Mouse (Mus musculus) heart, embryonic 15.5 days (tissue): ENCODE data around the gene Tmem243. TPM values are rescaled to one million over a fixed set of nuclear protein-coding genes. Genes with fewer than 3 reads are reported as not detected.
A peak's percentile ranks its signal among the peaks of the same experiment; 100 is the strongest.
"Not testable (repeated sequence)": the region's sequence is repeated elsewhere in the genome, so short reads cannot be mapped to it uniquely, and the experiment has no call there.

Experiments used
- ATAC-seq: fragments of 200-750 bp; cut with Nextera tagmentation; replicated peaks from 2 replicates; pipeline ENCODE4 v1.8.0; 2017; ENCODE audit warnings: low read depth, moderate TSS enrichment; ENCODE audit not compliant: insufficient number of reproducible peaks, insufficient read depth, low FRiP score
- H3K27ac ChIP-seq: fragments of 300-500 bp; sonication (generic); 2 replicates; pipeline ENCODE4 v1.5.1; 2015; ENCODE audit warnings: mild to moderate bottlenecking, inconsistent platforms
- H3K27me3 ChIP-seq: fragments of 300-500 bp; sonication (generic); 2 replicates; pipeline ENCODE4 v1.6.1; 2015; ENCODE audit warnings: inconsistent platforms
- H3K36me3 ChIP-seq: fragments of 300-500 bp; sonication (generic); 2 replicates; pipeline ENCODE4 v1.6.1; 2015; ENCODE audit warnings: mild to moderate bottlenecking, inconsistent platforms
- H3K4me1 ChIP-seq: fragments of 300-500 bp; sonication (generic); replicated peaks from 2 replicates; pipeline ENCODE4 v1.6.1; 2015; ENCODE audit warnings: inconsistent platforms
- H3K4me2 ChIP-seq: fragments of 300-500 bp; sonication (generic); 2 replicates; pipeline ENCODE4 v1.6.1; 2015; ENCODE audit warnings: inconsistent platforms, mild to moderate bottlenecking, moderate library complexity
- H3K4me3 ChIP-seq: fragments of 300-500 bp; sonication (generic); 2 replicates; pipeline ENCODE4 v1.5.1; 2015; ENCODE audit warnings: mild to moderate bottlenecking, inconsistent platforms
- H3K9ac ChIP-seq: fragments of 300-500 bp; sonication (generic); 2 replicates; pipeline ENCODE4 v1.6.1; 2015; ENCODE audit warnings: mild to moderate bottlenecking, inconsistent platforms
- H3K9me3 ChIP-seq: fragments of 300-500 bp; sonication (generic); replicated peaks from 2 replicates; pipeline ENCODE4 v1.6.1; 2016; ENCODE audit warnings: inconsistent platforms
- WGBS: fragments of 180-500 bp; shearing (Covaris S2); methylation state at CpG from one replicate; pipeline ENCODE4 v1.1.7; 2015; ENCODE audit warnings: mixed read lengths; 5-methylcytosine and 5-hydroxymethylcytosine counted together
- polyA plus RNA-seq: library from polyadenylated mRNA; unstranded; fragments of >200 nt; fragmentation: Nextera tagmentation; extraction: Ambion mirVana; gene quantifications from 2 replicates; pipeline ENCODE4 v1.2.1, GENCODE M21; 2015

Gene Tmem243
- polyA plus RNA-seq, 1 experiment from 2014 or later: 10.3 TPM

DNA sequence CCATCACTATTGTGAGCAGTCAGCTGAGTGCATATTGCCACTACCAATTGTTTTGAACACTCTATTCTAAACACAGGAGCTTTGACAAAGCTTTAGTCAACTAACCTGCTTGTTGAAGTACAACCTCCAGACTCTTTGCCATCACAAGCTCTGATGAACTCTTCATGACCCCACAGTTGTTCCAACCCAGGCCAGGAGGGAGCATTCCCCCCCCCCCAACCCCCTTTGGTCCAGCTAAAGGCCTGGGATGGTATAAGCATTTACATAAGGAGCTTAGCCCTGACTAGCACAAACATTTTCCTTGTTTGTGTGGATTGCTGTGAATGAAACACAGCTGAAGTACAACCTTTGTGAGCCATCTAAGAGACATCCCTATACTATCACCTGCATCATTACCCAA lies 56.3 kb downstream of the Tmem243 start:
- H3K27me3 ChIP-seq: no peaks in the 10 kb centered on the region
- H3K4me1 ChIP-seq: peaks cover 12% of the 10 kb centered on the region
- H3K4me3 ChIP-seq: no peak overlapping the region
- H3K4me2 ChIP-seq: no peak overlapping the region
- H3K27ac ChIP-seq: no peak overlapping the region
- no peak for ATAC-seq
- no peaks in the 10 kb centered on the region for H3K36me3 ChIP-seq
- H3K9me3 ChIP-seq: no peaks in the 10 kb centered on the region
- H3K9ac ChIP-seq: no peak overlapping the region

- Histone ChIP-seq H3K9me3 (no peaks in the 10 kb centered on the region), H3K4me1 (peaks cover 14% of the 10 kb centered on the region), H3K9ac (no peak overlapping the region), H3K27me3 (no peaks in the 10 kb centered on the region), H3K27ac (no peak overlapping the region), H3K4me3 (no peak overlapping the region), H3K36me3 (no peaks in the 10 kb centered on the region), H3K4me2 (no peak overlapping the region)
- no peak for ATAC-seq
- WGBS: 87% methylated on average over 1 of the region's 1 CpGs
These were observed 56.9 kb downstream of the Tmem243 start for GRCm38 (mm10) chr5:9157336-9157735.

DNA sequence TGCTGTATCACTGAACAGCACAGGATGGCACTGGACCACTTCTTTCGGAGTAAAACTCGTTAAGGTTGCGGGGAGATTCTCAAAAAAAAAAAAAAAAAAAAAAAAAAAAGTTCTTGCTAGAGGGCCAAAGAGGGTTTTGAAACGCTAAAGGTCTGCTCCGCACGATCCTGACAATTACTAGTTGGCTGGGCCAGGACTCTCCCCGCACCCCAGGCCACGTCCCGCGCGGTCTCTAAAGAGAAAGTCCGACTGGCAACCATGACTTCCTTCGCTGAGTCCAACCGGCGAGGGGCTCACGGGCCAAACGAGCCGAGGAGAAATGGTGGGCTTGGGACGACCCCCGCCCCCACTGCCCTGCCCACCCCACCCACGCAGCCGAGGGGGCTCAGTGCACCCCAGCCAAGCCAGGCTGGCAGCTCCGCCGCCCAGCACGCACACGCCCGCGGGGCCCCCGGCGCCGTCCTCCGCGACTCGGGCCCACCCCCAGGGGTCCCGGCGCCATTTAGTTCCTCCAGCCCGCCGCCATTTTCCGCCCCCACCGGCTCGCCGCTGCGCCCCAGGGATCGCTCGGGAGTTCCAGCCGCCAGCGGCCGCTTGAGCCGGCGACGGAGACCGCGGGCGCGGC lies 60.5 kb downstream of the Tmem243 start:
- Histone ChIP-seq H3K4me3 (peak overlapping the region; percentile 98), H3K36me3 (no peaks in the 10 kb centered on the region), H3K4me2 (peak overlapping the region; percentile 65), H3K9ac (peak overlapping the region; percentile 96), H3K27me3 (no peaks in the 10 kb centered on the region), H3K27ac (peak overlapping the region; percentile 100), H3K4me1 (peaks cover 17% of the 10 kb centered on the region), H3K9me3 (no peaks in the 10 kb centered on the region)
- ATAC-seq: peak; percentile 61
- WGBS: 0% methylated on average over 52 of the region's 55 CpGs

- H3K4me2 ChIP-seq: peak within 1 kb of the TSS; percentile 70
- H3K27ac ChIP-seq: peak within 1 kb of the TSS; percentile 100
- under 1% methylated on average over 63 of the region's 64 CpGs for WGBS
- H3K4me3 ChIP-seq: peak within 1 kb of the TSS; percentile 98
- H3K27me3 ChIP-seq: no peaks in the 10 kb centered on the region
- H3K4me1 ChIP-seq: peaks cover 15% of the 10 kb centered on the region
- H3K9ac ChIP-seq: peak within 1 kb of the TSS; percentile 96
- peak; percentile 97 for ATAC-seq
- H3K9me3 ChIP-seq: no peaks in the 10 kb centered on the region
- H3K36me3 ChIP-seq: no peaks in the 10 kb centered on the region
These were observed 61.1 kb downstream of the Tmem243 start, which contains the start of gene Dmtf1 for GRCm38 (mm10) chr5:9161456-9162041. Gene Dmtf1 (minus strand): TSS chr5:9161776.

GRCm38 (mm10) chr5:9162088-9162487 lies 61.6 kb downstream of the Tmem243 start:
- WGBS: 6% methylated on average over 7 of the region's 7 CpGs
- ATAC-seq: 0 out of 2 replicates have a peak, but pooled peaks have one; percentile 1
- H3K9ac ChIP-seq: peak overlapping the region; percentile 62
- peaks cover 10% of the 10 kb centered on the region for H3K4me1 ChIP-seq
- peak overlapping the region; percentile 70 for H3K4me2 ChIP-seq
- no peaks in the 10 kb centered on the region for H3K36me3 ChIP-seq
- H3K4me3 ChIP-seq: peak overlapping the region; percentile 98
- H3K27me3 ChIP-seq: no peaks in the 10 kb centered on the region
- H3K27ac ChIP-seq: peak overlapping the region; percentile 100
- H3K9me3 ChIP-seq: no peaks in the 10 kb centered on the region

- no peak for ATAC-seq
- Histone ChIP-seq H3K4me3 (no peak overlapping the region), H3K4me1 (peaks cover 9% of the 10 kb centered on the region), H3K9me3 (no peaks in the 10 kb centered on the region), H3K4me2 (no peak overlapping the region), H3K27ac (no peak overlapping the region), H3K9ac (no peak overlapping the region), H3K36me3 (no peaks in the 10 kb centered on the region), H3K27me3 (no peaks in the 10 kb centered on the region)
- WGBS: 89% methylated on average over 3 of the region's 3 CpGs
These were observed 62.9 kb downstream of the Tmem243 start for GRCm38 (mm10) chr5:9163411-9163810.

DNA sequence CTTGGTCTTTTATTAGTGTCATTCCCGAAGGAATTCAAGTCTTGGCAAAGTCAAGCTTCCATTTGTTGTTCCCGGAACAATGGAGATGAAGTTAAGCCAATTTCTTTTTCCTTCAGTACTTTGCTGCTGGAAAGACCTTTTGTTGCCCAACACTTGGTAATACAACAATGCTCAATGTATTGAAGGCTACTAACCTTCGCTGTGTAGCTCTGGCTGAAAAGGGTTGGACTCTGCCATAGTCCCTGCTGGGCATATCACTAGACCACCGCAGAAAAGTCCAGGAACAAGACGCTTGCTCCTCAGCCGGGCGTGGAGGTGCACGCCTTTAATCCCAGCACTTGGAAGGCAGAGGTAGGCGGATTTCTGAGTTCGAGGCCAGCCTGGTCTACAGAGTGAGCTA lies 64.7 kb downstream of the Tmem243 start:
- H3K27me3 ChIP-seq, H3K4me3 ChIP-seq, H3K27ac ChIP-seq, ATAC-seq, H3K36me3 ChIP-seq, H3K4me1 ChIP-seq, H3K9ac ChIP-seq, H3K4me2 ChIP-seq, H3K9me3 ChIP-seq: not testable (repeated sequence)
- WGBS: 79% methylated on average over 10 of the region's 10 CpGs

DNA sequence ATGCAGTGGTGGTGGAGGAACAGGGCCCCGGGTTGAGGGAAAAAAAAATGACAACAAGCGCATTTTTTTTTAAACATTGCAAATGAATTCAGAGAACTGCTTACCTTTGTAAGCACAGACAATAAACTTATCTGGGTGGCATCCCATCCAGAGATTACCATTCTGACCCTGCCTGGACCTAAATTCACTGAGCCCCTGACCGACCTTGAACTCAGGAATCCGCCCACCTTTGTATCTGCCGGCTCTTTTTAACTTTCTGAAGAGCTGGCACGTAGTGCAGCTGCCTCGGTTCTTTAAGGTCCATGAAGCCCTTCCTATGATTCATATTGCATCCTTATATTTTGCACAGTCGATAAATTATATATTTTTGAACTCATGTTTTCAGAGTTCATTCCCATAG lies 65.9 kb downstream of the Tmem243 start:
- H3K36me3 ChIP-seq: no peaks in the 10 kb centered on the region
- H3K4me3 ChIP-seq: no peak overlapping the region
- no peak for ATAC-seq
- no peaks in the 10 kb centered on the region for H3K9me3 ChIP-seq
- 0 out of 2 replicates have a peak, but pooled peaks cover 5% of the 10 kb centered on the region for H3K4me1 ChIP-seq
- no peak overlapping the region for H3K27ac ChIP-seq
- H3K27me3 ChIP-seq: no peaks in the 10 kb centered on the region
- no peak overlapping the region for H3K4me2 ChIP-seq
- no peak overlapping the region for H3K9ac ChIP-seq
- WGBS: 73% methylated on average over 8 of the region's 8 CpGs

DNA sequence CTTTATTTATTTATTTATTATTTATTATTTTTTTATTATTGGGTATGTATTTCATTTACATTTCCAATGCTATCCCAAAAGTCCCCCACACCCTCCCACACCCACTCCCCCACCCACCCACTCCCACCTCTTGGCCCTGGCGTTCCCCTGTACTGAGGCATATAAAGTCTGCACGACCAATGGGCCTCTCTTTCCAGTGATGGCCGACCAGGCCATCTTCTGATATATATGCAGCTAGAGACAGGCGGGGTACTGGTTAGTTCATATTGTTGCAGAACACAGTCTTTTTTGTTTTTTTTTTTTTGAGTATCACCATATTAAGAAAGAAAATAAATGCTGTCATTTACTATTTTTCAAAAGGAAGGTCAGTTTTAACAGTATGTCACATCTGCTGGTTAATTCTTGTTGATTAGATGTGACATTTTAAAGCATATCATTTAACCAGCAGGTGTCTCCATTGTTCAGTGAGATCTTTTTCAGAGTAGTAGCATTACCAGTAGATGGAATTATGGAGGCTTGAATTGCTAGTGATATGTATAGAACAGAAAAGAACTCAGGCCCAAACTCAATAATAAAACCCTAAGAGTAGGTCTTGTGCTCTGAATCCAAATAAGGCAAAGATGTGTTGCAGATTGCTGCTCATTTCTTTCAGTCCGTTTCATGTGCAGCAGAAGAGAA lies 69.0 kb downstream of the Tmem243 start:
- not testable (repeated sequence) for H3K9ac ChIP-seq, H3K4me2 ChIP-seq, H3K36me3 ChIP-seq, ATAC-seq, H3K4me1 ChIP-seq, H3K27ac ChIP-seq, H3K27me3 ChIP-seq, H3K9me3 ChIP-seq, H3K4me3 ChIP-seq
- 71% methylated on average over 5 of the region's 5 CpGs for WGBS

DNA sequence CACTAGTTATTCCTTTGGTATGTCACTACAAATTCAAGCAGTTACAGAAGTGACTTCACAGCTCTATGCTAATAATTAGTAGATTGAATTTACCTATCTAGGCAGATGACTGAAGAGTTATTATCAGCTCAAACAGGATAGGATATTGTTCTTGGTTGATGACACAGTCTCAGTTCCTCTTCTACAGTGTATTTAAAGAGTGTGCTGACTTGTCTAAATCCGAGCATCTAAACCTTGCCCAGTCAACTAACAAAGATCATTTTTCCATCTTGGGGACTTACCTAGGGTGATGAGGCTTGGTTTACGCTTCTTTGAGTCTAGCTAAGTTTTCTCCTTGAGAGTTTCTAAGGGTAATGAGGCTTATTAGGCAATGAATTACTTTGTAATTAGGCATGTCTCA lies 72.8 kb downstream of the Tmem243 start:
- H3K27me3 ChIP-seq: no peaks in the 10 kb centered on the region
- WGBS: 75% methylated on average over 2 of the region's 2 CpGs
- no peaks in the 10 kb centered on the region for H3K36me3 ChIP-seq
- no peaks in the 10 kb centered on the region for H3K9me3 ChIP-seq
- no peaks in the 10 kb centered on the region for H3K4me1 ChIP-seq
- H3K27ac ChIP-seq: no peak overlapping the region
- no peak overlapping the region for H3K4me3 ChIP-seq
- no peak overlapping the region for H3K9ac ChIP-seq
- no peak for ATAC-seq
- no peak overlapping the region for H3K4me2 ChIP-seq

GRCm38 (mm10) chr5:9186467-9186866 lies 86.0 kb downstream of the Tmem243 start:
- Histone ChIP-seq H3K9me3 (no peaks in the 10 kb centered on the region), H3K4me1 (no peaks in the 10 kb centered on the region), H3K4me2 (no peak overlapping the region), H3K9ac (no peak overlapping the region), H3K4me3 (no peak overlapping the region), H3K36me3 (no peaks in the 10 kb centered on the region), H3K27me3 (no peaks in the 10 kb centered on the region), H3K27ac (no peak overlapping the region)
- 74% methylated on average over 1 of the region's 1 CpGs for WGBS
- no peak for ATAC-seq
